Mouse (Mus musculus): ENCODE data around the gene Hemk1.

The Hemk1 gene

GRCm38 (mm10) chr9:107295616-107296015 is 42.5 kb downstream of the Hemk1 start:
- no peak for DNase-seq (ENCODE audit: low spot score)

DNA sequence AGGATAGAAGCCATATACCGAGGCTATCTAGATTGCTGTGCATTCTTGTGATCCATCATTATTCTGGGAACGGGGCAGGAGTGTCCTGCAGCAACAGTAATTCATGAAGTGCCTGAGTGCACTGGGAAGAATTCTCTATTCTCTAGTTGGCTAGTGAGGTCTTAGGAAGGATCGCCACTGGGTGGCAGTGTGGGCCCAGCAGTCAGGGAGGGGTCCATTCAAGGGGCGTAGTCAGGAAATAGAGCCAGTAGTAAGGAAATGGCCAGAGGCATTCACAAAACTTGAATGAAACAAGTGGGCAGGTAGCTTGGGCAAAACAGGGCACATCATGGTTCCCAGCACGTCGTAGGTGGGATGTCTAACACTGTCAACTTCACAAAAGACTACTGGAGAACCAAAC is 43.9 kb downstream of the Hemk1 start:
- peak; percentile 35 for DNase-seq (ENCODE audit: low spot score)

DNA sequence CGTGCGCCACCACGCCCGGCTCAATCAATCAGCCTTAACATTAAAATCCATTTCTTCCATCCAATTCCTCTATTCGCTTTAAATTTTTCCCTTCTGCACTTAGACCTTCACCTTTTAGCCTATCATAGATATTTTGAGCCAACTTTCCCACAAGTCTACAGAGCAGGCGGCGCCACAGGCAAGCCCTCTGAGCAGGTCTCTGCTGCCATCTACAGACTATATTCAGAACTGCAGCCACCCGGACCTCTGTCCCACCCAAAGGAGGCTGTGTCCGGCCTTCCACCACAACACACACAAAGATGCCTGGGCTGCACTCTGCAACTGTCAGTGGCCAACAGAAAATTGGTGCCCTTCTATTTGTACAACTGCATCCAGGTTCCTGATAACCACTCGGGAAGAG is 47.3 kb downstream of the Hemk1 start:
- DNase-seq (ENCODE audit: low spot score) = peak; percentile 67

- DNase-seq (ENCODE audit: low spot score) = peak; percentile 36
Observed at GRCm38 (mm10) chr9:107289211-107290076, 48.7 kb downstream of the Hemk1 start, which contains the start of gene Mapkapk3. Mapkapk3 (minus strand) TSS chr9:107289877.

DNA sequence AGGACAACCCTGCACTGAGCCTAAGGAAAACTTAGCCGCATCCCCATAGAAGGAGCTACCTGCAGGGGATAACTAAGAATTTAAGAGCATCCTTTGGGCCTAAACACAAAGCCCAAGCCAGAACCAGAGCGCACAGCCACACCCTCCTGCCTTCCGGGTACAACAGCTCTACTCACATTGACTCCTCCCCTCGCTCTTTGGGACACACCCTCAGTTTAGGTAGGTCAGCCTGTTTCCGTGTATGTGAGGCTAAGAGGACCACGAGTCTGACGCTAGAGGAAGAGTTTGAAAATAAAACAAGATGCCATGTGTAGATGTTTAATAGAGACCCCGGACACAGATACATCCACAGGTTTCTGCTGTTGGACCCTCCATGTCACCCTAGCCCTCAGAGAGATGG is 49.4 kb downstream of the Hemk1 start:
- no peak for DNase-seq (ENCODE audit: low spot score)

DNA sequence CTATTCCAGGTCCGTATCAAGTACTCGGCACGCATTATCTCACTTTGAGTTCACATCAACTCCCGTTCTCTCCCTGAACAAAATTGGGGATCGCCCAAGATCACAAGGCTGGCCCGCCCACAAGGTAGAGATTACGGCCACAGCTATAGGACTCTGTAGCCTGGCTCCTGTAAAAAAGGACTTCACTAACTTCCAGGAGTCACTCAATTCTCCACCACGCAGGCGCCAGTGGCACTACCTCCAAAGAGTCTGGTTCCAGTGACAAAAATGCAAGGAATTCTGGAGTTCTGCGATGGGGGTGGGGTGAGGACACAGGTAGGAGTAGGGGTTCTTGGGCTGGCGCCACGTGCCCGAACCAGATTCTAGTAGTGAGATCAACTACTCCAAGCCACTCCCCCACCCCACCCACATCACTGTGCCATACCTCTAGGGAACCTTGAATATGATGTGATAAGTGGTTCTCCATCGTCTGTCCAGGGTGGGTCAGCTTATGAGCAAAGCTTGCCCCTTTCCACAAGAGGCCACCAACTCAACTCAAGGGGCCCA is 50.0 kb downstream of the Hemk1 start:
- no peak for DNase-seq (ENCODE audit: low spot score)

- no peak for DNase-seq (ENCODE audit: low spot score)
Observed at GRCm38 (mm10) chr9:107287294-107287693, 50.9 kb downstream of the Hemk1 start.

- no peak for DNase-seq (ENCODE audit: low spot score)
Observed at GRCm38 (mm10) chr9:107285009-107285408, 53.1 kb downstream of the Hemk1 start.

- no peak for DNase-seq (ENCODE audit: low spot score)
Observed at GRCm38 (mm10) chr9:107282951-107283350, 55.2 kb downstream of the Hemk1 start.

DNA sequence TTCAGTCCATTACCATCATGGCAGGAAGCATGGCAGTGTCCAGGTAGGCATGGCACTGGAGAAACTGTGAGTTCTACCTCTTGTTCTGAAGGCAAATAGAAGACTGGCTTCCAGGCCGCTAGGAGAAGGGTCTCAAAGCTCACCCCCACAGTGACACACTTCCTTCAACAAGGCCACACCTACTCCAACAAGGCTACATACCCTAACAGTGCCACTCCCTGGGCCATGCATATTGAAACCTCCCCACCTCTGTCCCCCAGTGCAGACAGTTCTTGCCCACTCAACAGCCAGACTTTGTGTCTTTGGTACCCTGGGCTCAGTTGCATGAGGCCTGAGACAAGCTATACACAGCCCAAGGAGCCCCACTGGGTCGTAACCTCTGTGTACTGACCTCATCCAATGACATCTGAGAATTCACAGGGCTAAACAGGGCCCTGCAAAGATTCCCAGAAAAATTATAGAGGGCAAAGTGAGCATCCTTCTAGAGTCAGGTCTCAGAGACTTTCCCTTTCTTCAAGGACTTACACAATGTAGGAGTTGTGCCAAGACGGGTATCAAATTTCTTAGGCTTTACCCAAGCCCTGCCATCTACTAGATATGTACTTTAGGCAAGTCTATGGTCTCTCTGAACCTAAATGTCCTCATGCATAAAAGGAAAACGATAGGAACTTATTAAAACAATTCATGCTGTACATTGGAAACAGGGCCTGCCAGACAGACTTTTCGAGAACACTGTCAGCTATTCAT is 56.7 kb downstream of the Hemk1 start:
- DNase-seq (ENCODE audit: low spot score) = no peak

DNA sequence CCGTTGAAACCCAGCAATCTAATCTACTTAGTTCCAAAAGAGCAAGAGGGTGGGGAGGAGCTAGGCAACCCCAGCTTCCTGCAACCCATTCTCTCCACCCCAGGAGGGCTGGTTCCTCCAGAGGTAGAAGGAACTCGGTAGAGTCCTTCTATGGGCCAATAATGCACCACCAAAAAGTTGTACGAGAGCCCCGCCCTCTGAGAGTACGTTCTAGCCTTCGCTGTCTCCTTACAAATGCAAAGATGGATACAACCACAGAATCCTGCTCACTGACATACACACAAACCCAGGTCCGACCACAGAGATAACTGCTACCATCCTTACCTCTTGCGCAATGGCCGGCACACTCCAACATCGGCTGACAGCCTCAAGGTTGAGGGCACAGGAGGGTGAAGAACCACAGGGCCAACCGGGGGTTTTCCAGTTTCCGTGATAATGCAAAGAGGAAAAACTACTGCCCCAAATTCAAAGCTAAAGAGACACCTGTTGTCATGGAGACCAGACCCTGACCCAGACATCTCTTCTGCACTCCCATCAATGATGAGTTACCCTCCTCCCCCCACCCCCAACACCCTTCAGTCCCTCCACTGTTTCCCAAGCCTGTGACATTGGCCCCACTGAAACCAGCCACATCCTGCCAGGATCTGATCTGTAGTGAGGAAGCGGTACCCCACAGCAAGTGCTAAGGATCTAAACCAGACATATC is 57.7 kb downstream of the Hemk1 start:
- DNase-seq (ENCODE audit: low spot score) = no peak

DNA sequence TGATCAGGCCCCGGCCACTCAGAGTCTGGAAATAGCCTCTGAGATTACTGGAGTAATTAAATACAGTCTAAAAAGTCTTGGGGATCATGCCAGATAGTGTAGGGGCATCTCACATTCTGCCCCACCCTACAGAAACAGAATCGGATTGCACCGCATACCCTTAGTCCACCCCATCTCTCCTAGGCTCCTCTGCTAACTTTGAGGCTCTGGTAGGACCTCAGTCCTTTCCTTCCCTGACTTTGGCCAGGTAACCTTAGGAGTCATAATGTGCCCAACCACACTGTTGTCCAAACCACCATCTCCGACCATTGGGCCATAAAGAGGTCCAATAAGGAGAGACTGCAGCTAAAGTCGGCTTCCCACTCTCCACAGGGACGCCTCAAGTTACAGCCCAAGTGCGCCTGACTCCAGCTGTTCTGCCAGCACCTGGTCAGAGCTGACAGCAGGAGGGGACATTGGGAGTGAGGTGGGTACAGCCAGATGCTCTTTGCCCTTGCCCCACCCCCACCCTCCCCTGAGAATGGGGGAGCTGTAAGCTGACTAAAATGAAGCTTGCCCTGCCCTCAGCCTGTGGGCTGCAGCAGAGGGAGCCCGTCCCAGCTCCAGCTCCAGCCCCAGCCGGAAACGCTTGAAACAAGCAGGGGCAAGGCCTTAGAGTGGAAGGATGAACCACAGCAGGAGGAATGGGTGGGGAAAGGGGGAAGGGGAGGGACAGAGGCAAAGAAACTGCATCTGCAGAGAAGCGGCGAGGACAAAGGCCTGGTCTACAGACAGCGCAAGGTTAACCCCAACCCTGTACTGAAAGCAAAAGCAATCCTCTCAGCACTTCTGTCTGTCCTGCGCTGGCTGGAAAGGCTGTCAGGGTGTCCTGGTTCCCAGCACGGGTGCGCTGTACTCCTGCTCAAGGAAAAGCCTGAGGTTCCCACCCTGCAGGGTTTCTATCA is 58.5 kb downstream of the Hemk1 start:
- DNase-seq (ENCODE audit: low spot score) = no peak

DNA sequence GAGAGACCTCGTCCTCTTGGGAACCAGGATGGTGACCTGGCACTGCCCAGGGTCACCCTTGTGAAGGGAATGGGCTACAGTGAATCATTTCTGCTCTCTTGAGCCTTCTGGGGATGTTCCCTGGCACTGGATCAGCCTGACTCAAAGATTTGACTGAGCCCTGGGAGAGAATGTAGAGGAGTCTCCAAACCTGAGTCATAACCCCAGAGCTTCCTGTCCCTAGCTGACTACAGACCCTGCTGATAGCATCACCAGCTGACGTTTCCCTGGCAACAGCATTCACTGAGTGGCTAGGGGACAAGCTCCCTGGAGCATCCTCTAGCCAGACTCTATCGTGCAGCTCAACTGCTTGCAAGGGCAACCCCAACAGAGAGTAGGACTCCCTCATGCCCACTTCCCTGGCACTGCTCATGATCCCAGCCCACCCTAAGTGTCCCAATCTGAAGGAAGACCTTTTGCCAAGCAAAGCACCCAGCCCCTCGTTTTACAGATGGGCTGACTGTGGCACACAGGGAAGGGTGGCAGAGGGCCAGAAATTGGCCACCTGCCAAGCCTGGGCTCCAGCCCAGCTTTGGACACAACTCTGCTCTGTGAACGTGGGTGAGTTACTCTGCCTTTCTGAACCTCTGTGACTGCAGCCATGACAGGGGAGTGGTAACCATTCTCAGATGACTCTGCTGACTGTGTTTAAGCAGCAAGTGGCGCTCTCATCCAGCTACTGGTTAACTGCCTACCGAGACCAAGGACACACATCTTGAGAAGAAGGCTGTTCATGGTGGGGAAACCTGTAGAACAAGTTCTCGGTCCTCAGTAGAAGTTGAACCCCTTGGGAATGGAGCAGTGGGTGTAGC is 59.4 kb downstream of the Hemk1 start:
- no peak for DNase-seq (ENCODE audit: low spot score)

DNA sequence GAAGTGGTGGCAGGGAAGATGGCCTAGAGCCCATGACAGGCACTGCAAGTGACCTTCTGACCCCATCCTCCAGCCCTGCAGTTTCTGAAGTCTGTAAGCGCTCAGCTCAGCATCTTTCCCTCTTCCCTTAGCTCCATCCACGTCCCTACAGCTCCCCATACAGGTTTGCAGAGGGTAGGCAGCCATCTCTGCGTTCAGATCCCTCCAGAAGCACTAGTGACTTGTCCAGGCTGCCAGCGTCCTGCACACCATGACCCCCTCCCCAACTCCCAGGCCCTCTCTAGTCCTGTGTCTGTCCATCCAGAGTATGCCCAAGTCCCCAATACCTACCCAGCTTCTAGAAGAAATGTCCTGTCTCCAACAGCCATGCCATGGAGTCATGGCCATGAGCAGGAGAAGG is 60.0 kb downstream of the Hemk1 start:
- no peak for DNase-seq (ENCODE audit: low spot score)

- no peak for DNase-seq (ENCODE audit: low spot score)
Observed at GRCm38 (mm10) chr9:107277603-107278002, 60.5 kb downstream of the Hemk1 start.

All from left cerebral cortex, adult 11 months (tissue).